Mouse (Mus musculus): ENCODE data around the gene Svbp.

Svbp gene

DNA sequence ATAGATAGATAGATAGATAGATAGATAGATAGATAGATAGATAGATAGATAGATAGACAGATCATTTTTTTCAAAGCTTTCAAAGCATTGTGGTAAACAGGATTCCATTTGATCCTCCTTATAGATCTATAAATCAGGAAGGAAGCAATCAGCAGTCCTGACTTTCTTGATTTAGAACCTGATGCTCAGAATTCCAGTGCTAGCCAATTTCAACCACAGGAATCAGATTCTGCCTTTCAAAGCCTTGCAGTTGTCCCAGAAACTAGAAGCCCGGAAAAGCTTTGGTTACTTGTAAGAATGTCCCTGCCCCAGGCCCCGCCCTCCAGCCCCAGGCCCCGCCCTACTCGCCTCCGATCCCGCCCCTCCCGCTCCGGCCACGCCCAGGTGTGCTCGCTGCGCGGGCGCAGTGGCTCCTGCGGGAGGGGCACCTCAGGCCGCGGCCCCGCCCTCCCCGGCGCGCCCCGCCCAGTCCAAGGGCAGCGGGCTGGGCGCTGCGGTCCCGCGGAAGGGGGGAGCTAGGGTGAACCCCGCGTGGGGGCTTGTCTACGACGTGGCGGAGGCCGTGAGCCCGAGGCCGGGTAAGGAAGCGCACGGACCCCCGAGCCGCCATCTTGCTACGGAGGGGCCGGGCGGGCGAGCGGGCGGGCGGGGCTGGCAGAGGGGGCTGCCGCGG is at the start of gene Svbp:
Svbp (plus strand) TSS at position 398 of the 673 bp plus-strand sequence.
- no peak for DNase-seq (ENCODE audit: extremely low read depth, low read depth, low spot score)

DNA sequence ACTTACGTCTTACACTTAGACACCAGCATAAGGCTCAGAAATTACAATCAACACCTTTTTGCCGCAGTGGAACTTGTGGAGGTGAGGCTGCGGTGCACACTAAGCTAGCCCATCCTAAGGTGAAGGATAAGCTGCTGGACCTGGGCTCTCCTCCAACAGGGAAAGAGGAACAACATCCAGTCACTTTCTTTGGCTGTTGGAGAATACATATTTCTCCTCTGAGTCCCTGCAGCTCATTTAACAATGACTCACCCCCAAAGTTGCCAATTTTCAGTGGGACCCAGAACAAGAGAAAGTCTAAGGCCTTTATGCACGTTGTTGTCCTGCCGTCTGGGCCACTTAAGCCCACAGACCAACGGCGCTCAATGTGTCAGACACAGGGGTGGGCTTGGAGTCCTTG is 48.3 kb upstream of the Svbp start:
- DNase-seq (ENCODE audit: extremely low read depth, low read depth, low spot score): no peak

DNA sequence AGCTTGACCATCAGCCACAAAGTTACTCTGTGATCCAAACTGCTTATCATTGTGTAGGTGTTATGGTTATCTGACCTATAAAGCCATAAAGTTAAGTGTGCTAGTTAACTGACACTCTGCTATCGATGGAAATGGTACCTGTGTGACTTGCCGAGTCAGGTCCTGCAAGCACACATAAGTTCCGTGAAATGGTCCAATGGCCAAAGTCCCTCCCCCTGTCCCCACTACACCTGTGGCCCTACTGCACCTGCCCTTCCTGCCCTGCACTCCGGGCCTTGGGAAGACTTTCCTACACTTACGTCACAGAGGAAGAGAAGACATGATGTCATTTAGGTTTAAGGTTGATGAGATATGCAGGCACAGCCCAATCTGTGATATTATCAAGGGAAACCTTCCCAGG is 47.8 kb upstream of the Svbp start:
- DNase-seq (ENCODE audit: extremely low read depth, low read depth, low spot score): no peak

DNA sequence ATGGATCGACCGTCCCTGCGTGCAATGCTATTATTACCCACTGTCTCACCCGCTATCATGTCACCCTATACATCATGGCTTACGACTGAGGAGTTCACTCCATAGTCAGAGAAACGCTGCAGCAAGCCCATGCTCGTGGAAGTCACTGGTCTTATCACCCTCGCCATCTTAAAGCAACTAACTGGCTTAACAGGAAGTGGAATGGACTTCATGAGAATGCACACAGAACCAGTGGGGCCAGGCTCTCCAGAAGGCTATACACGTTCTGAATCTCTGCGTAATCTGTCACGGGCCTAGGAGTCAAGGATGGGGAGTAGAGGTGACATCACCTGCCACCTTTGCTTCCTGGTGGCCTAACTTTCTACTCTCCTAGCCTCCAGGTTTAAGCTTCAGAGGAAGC is 46.4 kb upstream of the Svbp start:
- DNase-seq (ENCODE audit: extremely low read depth, low read depth, low spot score): no peak

DNA sequence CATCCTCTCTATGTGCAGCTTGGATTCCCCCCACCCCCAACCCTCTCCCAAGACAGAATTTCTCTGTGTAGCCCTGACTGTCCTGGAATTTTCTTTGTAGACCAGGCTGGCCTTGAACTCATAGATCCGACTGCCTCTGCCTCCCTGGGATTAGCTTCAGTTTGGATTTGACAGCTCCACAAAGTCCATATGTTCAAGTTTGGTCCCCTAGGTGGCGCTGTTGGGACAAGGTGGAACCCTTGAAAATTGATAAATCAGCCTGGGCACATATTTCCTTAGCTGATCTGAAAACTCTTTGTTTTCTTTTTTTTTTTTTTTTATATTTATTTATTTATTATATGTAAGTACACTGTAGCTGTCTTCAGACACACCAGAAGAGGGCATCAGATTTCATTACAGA is 37.9 kb upstream of the Svbp start:
- no peak for DNase-seq (ENCODE audit: extremely low read depth, low read depth, low spot score)

DNA sequence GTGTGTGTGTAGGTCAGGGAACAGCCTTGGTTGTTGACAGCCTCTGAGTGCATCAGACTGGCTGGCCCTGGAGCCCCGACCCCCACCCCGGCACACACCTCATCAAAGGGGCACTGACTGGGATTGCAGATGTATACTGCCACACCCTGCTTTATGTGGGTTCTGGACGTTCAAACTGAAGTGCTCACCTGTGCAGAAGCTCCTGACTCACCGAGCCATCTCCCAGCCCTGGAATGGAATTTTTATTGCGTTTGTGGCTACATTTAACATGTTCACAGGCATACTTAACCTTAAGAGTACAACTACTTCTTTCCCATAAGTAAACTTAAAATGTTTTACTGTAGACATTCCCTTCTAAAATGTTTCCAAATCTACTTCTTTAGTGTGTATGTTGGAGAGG is 37.2 kb upstream of the Svbp start:
- DNase-seq (ENCODE audit: extremely low read depth, low read depth, low spot score): no peak

DNA sequence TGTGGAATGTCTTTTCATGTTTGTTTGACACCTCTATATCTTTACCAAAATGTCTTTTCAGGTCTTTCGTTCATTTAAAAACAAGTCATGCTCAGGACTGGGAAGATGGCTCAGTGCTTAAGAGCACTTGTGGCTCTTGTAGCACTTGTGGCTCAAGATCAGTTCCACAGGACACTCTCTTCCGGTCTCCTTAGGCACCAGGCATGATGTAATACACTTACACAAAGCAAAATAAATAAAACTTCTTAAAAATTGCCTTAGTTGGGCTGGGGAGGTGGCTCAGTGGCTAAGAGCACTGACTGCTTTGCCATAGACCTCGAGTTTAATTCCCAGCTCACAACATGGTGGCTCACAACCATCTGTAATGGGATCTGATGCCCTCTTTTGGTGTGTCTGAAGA is 33.7 kb upstream of the Svbp start:
- no peak for DNase-seq (ENCODE audit: extremely low read depth, low read depth, low spot score)

DNA sequence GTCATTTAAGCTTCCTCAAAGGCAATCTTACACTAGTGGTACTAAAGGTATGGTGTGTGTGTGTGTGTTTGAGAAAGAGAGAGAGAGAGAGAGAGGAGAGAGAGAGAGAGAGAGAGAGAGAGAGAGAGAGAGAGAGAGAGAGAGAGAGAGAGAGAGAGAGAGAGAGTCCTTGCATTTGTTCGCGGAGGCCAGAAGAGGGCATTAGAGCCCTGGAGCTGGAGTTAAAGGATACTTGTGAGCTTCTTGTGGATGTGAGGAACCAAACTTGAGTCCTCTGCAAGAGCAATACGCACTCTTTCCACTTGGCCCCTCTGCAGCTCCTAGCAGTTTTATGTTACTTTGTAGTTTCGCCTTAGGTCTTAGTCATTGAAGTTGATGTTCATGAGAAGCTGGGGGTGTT is 32.1 kb upstream of the Svbp start:
- DNase-seq (ENCODE audit: extremely low read depth, low read depth, low spot score): no peak

DNA sequence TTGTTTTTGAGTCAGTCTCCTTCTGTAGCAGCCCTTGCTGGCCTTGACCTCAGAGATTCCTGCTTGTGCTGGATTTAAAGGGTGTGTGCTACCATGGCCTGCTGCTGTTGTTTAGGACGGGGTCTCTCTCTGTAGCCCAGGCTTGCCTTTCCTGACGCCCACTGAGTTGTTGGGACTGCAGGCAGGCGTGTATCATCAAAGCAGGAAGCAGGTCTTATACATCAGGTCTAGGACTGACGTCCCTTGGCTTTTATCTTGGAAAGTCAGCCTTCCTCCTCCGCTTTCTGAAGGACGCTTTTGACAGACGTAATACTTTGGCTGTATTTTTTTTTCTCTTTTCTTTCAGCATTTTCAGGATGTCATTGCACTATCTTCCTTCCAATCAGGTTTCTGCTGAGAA is 29.2 kb upstream of the Svbp start:
- no peak for DNase-seq (ENCODE audit: extremely low read depth, low read depth, low spot score)

DNA sequence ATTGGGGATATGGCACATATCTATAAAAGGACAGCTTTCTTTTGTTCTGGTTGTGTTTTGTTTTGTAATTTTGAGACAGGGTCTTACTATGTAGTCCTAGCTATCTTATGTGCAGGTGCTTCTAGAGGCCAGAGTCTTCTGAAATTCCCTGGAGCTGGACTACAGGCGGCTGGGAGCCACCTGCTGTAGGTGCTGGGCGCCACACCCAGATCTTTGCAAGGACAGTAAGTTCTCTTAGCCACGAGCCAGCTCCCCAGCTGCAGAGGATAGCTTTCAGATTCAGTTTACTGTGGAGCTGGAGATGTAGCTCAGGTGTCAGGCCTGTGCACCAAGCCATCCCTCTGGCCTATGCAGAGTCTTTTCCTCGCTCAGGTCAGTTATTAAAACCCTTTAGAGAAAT is 28.0 kb upstream of the Svbp start:
- no peak for DNase-seq (ENCODE audit: extremely low read depth, low read depth, low spot score)

DNA sequence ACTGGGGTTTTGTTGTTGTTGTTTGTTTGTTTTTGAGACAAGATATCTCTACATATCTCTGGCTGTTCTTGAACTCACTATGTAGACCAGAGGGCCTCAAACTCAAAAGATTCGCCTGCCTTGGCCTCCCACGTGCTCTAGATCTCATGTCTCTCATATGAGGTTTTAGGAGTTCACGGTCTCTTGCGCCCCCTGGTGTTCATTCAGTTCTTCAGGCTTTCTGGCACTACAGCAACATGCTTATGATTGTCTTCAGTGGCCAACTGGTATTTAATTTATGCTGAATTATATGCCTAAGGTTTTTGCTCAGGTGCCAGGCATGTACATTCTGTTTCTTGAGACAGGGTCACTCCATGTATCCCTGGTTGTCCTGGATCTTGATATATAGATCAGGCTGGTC is 27.4 kb upstream of the Svbp start:
- DNase-seq (ENCODE audit: extremely low read depth, low read depth, low spot score): peak; percentile 31

DNA sequence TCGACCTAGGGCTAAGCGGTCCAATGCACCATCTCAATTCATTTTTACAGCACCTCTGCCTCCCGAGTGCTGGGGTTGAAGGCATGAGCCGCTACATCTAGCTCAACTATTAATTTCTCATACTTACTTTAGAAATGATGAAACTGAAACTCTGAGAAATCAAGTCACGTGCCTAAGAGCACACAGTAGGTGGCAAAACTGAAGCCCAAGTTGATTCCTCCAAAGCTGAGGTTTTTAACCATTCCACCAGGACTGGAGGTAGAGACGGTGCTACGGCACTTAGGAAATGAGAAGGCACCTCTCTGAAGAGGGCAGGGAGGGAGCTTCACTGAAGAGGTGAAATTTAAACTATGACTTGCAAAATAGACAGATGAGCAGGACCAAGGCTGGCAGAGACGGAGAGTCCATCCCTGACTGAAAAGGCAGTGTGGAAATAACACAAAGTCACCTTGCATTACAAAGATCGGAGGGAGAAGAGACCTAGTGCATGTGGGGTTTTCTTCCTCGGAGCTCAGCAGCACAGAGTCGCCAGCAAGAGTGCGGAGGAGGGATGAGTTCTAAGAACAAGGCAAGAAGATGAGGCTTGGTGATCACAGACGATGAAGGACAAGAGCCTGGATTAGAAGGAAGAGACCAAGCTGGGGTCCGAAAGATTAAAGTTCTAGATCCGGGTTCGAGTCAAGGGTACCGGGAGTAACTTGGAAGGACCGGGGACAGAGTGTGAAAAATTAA is 22.0 kb upstream of the Svbp start:
- DNase-seq (ENCODE audit: extremely low read depth, low read depth, low spot score): no peak

DNA sequence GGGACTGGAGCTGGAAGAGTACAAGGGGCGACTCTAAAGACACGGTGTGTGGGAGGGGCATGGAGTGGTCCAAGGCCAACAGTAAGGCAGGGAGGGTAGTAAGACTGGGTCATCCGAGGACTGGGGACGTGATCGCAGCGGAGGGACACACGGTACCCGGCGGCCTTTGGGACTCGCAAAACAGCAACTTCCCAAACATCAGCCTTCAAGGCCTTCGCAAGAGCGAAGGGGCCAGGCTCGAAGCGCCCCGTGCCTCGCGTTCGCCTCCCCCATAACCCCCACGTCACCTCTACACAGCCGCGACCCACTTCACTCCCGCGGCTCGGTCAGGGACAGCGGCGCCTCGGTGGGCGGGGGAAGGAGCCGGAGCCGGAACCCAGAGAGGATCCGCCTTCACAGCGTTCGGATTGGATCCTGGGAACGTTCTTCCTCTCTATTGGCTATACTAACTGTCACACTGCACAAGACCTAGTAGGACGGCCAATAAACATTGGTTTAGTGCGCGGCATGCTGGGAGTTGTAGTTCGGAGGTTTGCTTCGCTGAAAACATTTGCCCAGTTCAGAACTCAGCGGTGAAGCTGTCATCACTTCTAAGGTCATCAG is 21.2 kb upstream of the Svbp start, which contains the start of gene Zfp691:
Zfp691 (minus strand) TSS at position 345 of the 603 bp plus-strand sequence.
- peak; percentile 76 for DNase-seq (ENCODE audit: extremely low read depth, low read depth, low spot score)

DNA sequence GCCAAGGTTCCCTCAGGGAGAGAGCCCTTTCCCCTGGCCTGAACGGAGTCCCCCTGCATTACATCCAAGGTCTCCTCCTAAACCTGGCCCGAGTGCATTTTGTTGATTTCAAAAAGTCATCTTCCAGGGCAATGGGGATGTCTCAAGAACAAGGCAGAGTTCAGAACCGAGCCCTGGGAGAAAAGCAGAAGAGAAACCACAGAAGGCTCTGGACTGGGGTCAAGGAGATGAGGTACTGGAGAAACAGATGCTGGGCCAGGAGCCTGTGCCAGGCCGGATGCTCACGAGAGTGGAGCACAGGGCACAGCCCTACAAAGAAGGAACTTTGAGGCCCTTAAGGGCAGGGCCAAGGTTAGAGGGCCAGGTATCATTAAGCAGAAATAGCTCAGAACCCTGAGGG is 17.4 kb upstream of the Svbp start:
- DNase-seq (ENCODE audit: extremely low read depth, low read depth, low spot score): no peak

DNA sequence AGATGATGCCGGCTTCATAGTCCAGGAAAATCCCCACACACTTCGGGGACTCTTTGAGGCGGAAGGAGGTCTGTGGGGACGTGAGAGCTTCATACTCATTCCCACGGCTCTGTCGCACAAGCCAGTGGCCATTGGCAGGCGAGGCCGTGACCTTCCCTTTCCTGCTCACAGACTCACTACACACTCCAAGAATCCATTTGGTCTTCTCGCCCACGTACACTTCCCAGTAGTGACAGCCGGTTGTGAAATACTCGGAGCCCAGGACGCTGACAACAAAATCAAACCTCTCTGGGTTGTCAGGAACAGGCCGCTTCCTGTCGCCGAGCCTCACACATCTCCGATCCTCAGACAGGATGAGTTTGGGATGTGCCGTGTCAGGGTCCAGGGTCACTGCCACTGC is 16.8 kb upstream of the Svbp start:
- DNase-seq (ENCODE audit: extremely low read depth, low read depth, low spot score): no peak

DNA sequence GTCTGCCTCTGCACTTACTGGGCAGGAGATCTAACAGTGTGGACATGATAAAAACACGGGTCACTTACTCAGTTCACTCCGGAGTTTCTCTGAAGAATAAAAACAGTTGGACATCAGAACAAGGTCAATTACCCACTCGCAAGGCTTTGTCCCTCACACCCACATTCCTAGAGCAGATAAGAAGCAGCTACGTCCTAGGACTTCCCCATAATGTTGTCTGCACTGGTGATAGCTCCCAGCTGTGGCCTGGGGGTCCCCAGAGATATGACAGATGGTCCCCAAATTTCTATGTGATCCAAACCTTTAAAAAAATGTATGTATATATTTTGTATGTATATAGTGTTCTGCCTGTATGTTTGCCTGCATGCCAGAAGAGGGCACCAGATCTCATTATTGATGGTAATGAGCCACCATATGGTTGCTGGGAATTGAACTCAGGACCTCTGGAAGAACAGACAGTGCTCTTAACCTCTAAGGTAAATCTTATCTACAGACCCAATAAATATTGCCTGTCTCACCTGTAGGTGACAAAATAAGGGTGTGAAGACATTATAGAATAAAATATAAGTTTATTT is 14.9 kb upstream of the Svbp start:
- no peak for DNase-seq (ENCODE audit: extremely low read depth, low read depth, low spot score)

DNA sequence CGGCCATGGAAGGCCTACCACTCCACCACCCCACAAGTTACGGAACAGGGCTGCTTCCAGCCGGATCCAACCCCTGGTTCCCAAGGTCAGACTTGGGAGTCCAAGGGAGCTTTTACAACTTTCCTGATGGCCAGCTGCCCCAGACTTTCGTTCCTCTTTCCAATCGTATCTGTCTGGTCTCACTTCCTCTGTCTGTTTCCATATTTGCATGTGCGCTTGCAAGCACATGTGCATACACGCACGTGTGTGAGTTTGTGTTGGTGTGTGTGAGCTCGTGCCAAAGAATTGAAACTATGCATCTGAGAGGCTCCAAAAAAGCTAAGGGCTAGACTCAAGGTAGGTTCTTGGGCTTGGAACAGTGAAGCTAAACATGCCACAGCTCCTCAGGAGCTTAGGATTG is 13.7 kb upstream of the Svbp start:
- no peak for DNase-seq (ENCODE audit: extremely low read depth, low read depth, low spot score)

DNA sequence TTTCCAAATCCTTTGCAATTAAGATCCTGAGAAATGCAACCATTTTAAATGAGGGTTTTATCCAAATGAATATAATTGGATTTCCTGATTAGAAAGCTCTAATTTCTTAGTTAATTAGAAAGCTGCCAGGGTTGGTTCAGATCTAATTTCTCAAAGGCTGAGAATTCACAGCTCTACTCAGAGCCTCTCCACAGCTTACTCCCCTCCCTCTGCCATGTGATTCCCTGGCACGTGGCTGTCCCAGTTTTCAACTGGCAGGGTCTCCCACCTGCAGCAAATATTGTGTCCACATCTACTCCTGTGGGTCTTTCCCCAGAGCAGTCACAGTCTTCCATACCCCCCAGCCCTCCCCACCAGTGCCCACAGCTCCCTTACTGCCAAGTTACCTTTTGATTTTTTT is 11.6 kb upstream of the Svbp start:
- no peak for DNase-seq (ENCODE audit: extremely low read depth, low read depth, low spot score)

DNA sequence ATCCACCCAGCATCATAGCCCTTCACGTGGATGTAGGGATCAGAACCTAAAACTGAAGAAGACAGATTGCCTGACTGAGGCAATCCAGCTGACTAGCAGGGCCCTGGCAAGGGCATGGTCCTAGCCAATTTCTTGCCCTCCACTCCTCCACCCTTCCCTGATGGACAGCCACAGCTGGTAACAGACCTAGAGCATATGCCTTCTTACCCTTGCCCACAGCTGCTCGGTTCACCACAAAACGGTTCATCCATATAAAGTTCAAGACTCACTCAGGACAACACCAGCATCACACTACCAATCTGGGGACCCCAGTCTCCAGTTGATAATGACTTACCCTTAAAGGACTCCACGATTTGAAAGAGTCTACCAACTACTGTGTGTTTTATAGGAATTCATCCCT is 9.3 kb upstream of the Svbp start:
- DNase-seq (ENCODE audit: extremely low read depth, low read depth, low spot score): no peak

DNA sequence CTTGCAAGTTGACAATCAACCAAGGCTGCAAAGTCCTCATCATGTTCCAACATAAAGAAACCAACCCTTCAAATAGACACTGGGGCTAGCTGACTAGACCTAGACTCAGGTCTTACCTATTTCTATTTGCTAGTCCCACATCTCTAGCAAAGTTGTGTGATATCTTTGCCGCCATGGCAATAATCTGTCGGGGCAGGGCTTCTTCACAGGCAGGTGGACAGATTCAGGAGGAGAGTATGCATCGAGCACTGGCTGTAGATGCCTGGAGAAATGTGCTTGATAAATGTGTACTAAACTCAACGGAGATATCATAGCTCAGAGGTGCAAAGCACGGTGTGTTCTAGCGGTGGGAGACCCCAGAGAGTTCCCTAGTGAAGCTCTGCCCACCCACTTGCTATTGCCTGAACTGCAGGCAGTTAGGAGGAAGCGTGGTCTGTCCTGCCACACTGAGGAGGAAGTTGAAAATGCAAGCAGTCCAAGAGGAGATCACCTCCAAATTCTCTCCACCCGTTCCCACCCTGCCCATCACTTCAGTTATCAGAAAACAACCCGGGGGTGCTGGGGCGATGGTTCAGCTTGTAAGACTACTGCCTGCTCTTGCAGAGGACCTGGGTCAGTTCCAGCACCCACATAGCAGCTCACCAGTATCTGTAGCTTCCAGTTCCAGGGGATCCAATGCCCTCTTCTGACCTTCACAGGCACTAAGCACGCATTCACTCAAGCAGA is 6.9 kb upstream of the Svbp start:
- DNase-seq (ENCODE audit: extremely low read depth, low read depth, low spot score): no peak

DNA sequence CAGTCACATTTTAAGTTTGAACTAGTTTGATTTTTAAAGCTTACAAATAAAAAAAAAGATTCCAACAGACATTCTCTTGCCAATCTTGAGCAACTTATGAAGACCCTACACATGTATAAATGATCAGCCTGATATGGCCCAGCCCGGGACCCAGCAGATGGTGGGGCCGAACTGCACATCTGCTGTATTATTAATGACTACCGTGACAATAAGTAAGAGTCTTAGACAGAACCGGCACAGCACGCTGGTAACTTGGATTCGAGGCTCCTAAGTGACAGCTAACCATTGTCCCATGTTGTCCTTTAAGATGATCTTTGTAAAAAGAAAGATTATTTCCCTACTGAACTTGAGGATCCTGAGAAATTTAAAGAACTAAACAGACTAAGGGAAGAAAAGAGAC is 5.7 kb upstream of the Svbp start:
- no peak for DNase-seq (ENCODE audit: extremely low read depth, low read depth, low spot score)
